Comparison of ENCODE assay signal across 9 mouse cellular contexts in the genomic region with DNA sequence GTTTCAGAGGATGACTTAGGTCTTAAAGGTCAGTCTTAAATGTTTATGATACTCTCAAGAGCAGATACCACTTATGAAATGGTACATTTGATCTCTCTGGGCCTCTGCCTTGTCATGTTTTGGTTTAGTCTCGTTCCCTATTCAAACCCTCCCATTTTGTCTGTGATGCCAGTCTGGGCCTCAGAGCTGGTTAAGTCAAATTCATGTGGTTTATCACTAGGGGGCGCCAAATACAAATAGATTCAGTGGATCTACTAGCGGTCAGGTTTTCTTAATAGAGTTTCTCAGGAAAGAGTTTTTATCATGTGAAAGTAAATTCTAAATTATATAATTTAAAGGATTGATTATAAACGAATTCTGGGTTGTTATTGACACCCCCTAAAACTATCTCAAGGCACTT.
DNase-seq lines count a peak whose midpoint lies in the region; TF ChIP-seq lines count a peak whose summit lies in the region.
"Had no signal": no experiment of that assay in that cellular context is flagged by ENCODE, and none has a peak within 500 bp of the region (broad histone marks: within the 10 kb centered on the region; RNA-seq: fewer than 3 reads in every experiment).

No protein-coding gene starts in this region.

- intact Hi-C loops in left cerebral cortex, adult 2 months (cut with DNase I): loop anchor here (2.0 kb wide), 1 partner anchor 97 kb away; no protein-coding TSS in a partner anchor

- TF ChIP-seq CTCF in left cerebral cortex, adult 2 months (IDR thresholded peaks at IDR 0.05): peak; percentile 80

- no peak overlapping the region for H3K4me3 ChIP-seq in left cerebral cortex, adult 2 months
- H3K4me3 ChIP-seq: heart, embryonic 15.5 days had no signal

- DNase-seq in gastrocnemius, adult 18-20 months (ENCODE audit: low spot score): peak; percentile 84
- DNase-seq in gastrocnemius, postnatal 25 days: no peak
- peak; percentile 68 to 73 for DNase-seq in right cerebral cortex, postnatal 10 days (ENCODE audit: low spot score in 2 of 2)
- DNase-seq in right cerebral cortex, postnatal 4 days: no peak
- DNase-seq in cerebellum, adult 11-12 months: peak; percentile 45
- DNase-seq in forelimb bud, embryonic 11.5 days (ENCODE audit: low read depth, low spot score): peak; percentile 73
- DNase-seq in left cerebral cortex, adult 2 months (ENCODE audit: extremely low spot score in 1 of 2, low spot score in 2 of 2): peak in 1 of 2 experiments; percentile 52
- peak; percentile 91 for DNase-seq in retina, embryonic 14.5 days (ENCODE audit: low spot score)

- H3K27ac ChIP-seq in left cerebral cortex, adult 2 months: no peak overlapping the region
- H3K27ac ChIP-seq: heart, embryonic 15.5 days had no signal

Comparison
In these comparisons a context has a peak if more than half of its experiments do, and no peak if none do; other contexts are left out.
1. DNase-seq: peak in gastrocnemius, adult 18-20 months (single experiment), right cerebral cortex, postnatal 10 days (2 of 2), cerebellum, adult 11-12 months (single experiment), forelimb bud, embryonic 11.5 days (single experiment) and retina, embryonic 14.5 days (single experiment); none in gastrocnemius, postnatal 25 days (single experiment) and right cerebral cortex, postnatal 4 days (single experiment).